Mouse (Mus musculus) brain, embryonic 14.5 days (tissue): ENCODE measurements around the gene Hic1.

Source experiments
- CTCF ChIP-seq: fragments of 200-500 bp; IDR thresholded peaks from 2 replicates; pipeline ENCODE4 v1.5.1; 2012; ENCODE audit warnings: inconsistent platforms, mild to moderate bottlenecking, moderate library complexity, borderline replicate concordance; ENCODE audit not compliant: insufficient read depth, insufficient read length; ENCODE audit errors: extremely low read depth
- POLR2A ChIP-seq: fragments of 200-500 bp; IDR thresholded peaks from 2 replicates; pipeline ENCODE4 v1.6.1; 2012; ENCODE audit warnings: mild to moderate bottlenecking, inconsistent platforms, borderline replicate concordance; ENCODE audit not compliant: poor library complexity, insufficient read depth, insufficient read length, severe bottlenecking; ENCODE audit errors: extremely low read depth

GRCm38 (mm10) chr11:75135358-75135757, 34.0 kb downstream of the Hic1 start:
- TF ChIP-seq POLR2A, result no peak
- TF ChIP-seq CTCF, result no peak
